Mouse (Mus musculus) A20 (cell line): Measurements from ENCODE around the gene Dot1l.
A peak's percentile ranks its signal among the peaks of the same experiment; 100 is the strongest.

Source experiments
- DNase-seq: peaks from one replicate; pipeline ENCODE4 v3.0.0-alpha.2; 2011; ENCODE audit warnings: low read depth, low spot score

Gene Dot1l

DNA sequence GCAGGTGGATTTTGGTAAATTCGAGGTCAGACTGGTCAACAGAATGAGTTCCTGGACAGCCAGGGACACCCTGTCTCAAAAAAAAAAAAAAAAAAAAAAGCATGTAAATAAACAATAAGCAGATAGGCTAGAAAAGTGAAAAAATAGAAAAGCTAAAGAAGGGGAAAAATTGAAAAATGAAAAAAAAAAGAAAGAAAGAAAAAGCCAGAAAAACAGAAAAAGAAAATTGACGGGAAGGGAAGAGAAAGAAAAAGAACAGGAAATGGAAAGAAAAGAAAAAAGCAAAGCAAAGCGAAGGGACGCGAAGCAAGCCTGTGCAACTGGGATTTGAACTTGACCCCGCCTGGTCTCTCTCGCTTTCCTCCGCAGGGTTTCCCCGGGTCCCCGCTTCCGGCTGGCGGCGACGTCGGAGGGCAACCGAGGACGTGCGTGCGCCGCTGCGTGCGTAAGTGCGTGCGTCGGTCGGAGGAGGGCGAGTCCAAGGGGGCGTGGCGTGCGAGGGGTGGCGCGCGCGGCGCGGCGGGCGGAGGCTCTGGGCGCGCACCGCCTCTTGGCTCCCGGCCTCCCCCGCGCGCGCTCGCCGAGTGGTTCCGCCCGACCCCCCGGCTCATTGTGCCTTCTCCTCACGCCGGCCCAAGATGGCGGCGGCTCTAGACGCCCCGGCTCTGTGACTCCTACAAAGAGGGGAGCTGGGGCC, at the start of gene Dot1l:
TSS of gene Dot1l (plus strand) at position 613 of the 697 bp plus-strand sequence.
- DNase-seq: peak; percentile 99

DNA sequence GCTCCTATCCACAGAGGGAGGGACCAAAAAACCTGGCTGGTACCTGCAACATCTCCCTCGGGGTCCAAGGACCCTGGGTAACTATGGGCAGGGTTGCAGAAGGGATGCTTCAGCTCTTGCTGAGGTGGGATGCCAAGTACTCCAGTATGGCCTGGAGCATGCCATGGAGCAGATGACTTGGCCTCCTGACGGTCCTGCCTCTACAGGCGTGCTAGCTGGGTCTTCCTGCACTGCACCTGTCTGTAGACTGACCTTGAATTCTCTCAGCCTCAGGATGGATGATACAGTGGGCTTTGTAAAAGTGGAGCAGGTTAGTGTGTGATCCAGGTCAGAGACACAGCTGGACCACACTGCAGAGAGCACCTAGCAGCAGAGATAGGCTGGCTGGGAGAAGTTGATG, 49.5 kb upstream of the Dot1l start:
- DNase-seq: no peak

DNA sequence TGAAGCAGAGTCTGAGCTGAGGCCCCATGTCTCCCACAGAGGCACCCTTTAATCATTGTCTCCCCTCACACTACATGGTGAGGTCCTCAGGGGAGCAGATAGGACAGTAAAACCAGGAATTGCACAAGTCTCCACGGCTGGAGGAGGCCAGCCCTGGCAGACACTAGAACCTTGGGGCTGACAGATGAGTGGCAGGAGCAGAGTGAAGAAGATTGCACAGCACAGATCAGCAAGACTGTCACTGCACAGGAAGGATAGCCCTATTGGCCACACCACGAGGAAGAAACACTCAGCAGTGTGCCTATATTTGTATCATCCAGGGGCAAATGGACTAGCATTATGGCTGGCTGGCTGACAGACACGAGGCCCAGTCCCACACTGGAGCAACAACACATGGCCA, 44.2 kb upstream of the Dot1l start:
- DNase-seq: no peak

DNA sequence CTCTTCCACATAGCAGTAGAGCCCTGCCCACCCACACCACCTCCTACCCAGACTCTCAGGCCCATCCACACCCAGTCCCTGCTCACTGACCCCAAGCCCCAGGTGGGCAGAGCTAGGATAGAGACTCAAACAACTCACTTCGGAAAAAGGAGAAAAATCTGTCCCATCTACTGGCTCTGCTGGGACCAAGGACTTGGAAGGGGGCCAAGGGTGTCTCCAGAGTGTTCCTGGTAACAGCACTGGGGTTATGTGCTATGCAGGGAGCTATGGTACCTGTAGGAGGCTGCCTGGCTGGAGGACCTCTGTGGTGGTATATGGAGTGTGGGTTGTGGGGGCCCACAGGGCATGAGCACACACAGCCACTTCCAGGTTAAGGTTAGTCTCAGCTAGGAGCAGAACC, 37.7 kb upstream of the Dot1l start:
- no peak for DNase-seq

DNA sequence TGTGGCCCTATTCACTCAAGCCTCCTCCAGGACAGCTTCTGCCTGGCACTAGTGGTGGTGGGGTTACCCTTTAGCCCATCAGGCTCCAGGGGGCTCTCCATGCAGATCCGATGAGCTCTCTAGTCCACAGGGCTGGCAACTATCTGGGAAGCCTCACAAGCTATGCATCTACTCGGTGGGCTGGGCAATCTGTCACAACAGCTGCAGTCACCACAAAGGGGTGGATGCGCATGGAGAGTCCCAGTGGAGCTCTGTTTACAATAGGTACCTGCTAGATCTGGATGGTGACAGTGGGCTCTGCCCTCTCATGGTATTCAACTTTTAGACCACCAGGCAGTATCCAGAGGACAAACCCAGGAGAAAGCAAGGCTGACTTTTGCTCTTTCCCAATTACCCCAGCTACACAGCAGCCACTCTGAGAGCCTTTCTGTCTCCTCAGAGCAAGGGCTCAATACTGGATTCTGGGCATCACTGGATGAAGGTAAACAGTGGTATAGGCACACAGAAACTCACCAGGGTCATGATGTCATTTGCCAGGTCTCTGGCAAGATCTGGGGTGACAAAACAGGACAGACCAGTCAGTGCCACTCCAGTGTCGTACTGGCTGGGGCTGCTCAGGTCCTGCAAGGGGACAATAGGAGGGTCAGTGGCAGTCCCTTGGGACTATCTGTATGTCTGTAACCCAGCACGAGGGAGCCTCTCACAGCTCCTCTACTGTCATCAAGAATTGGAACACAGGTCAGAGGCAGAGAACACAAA, 27.5 kb upstream of the Dot1l start:
- no peak for DNase-seq

DNA sequence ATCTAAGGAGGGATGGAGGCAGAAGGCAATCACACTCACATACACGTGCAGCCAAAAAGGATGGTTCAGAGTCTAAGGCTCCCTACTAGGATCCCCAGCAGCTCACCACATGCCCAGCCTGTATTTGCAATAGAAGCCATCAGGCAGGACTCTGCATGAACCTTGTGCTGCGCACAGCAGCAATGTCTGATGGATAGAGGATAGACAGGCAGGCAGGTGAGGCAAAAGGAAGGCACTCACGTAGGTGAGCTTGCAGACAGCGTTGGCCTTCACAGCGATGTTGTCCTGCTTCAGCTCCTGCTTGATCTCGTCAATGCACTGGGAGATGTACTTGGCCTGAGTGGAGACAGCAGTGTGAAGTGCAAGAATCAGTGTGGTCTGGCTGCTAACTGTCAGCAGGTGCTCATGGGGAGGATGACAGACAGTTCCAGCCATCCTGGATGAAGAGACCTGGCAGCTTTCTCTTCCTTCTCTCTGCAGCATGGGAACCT, 22.4 kb upstream of the Dot1l start:
- DNase-seq: no peak

DNA sequence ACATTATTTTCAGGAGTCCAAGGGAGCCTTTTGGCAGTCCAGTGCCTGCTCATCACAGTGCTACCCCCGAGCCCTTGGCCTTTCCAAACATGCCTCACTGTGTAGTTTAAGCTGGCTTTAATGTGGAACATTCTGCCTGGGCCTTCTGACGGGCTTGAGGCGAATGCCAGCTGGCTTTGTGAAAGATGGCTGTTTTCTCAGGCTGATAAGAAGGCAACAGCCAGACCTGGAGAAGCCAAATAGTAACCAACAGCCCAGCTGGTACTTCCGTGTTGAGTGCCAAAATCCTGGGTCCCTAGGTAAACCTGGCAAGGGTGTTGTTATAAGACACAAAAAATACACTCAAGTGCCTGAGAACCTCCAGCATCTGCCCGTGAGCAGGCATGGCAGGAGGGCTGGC, 18.3 kb upstream of the Dot1l start:
- DNase-seq: no peak

DNA sequence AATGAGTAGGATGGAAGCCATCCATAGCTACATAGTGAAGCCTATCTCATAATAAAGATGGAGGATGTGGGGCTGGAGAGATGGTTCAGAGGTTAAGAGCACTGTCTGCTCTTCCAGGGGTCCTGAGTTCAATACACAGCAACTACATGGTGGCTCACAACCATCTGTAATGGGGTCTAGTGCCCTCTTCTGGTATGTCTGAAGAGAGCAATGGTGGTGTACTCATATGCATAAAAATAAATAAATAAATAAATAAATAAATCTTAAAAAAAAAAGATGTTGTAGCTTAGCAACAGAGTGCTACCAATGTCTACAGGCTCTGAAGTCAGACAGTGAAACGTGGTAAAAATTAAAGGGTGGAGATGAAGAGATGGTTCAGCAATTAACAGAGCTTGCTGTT, 16.3 kb upstream of the Dot1l start:
- DNase-seq: peak; percentile 44

DNA sequence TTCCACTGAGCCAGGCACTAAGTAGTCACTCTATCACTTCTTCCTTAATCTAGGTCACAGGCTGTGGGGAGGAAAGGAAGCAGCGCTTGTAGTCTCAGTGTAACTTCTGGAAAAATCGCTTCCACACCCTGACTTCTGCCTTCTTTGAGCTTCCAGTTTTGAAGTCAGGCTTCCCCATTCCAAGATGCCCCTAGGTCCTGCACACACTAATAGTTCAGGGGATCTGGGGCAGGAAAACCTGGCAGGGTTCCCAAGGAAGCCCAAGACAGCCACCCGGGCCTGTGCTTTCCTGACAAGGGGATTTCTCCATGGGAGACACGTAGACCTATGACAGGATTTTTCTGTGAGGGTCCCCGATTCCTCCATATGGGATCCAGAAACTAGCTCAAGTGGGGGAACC, 13.9 kb upstream of the Dot1l start:
- DNase-seq: no peak

DNA sequence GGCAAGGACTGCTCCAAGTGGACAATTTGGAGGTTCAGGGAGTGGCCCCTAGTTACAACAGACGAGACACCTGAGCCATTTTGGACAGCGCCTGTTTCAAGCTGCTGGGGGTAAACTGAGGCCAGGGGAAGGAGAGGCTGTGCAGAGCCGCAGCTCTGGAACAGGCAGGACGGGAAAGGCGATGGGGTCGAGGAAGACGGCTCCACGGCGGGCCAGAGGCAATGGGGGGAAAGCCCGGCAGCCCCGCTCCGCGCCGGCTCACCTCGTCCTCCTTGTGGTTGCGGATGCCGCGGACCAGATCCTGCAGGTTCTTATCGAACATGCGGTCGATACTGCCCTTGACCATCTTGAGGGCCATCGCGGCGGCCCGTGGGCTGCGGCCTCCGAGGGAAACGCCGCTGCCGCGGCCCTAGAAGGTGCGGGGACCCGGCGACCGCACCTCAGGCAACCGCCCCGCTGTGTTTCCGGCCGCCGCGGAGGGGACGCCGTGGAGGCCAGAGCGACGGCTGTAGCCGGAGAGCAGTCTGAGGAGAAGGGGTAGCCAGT, 13.3 kb upstream of the Dot1l start:
- DNase-seq: peak; percentile 11

DNA sequence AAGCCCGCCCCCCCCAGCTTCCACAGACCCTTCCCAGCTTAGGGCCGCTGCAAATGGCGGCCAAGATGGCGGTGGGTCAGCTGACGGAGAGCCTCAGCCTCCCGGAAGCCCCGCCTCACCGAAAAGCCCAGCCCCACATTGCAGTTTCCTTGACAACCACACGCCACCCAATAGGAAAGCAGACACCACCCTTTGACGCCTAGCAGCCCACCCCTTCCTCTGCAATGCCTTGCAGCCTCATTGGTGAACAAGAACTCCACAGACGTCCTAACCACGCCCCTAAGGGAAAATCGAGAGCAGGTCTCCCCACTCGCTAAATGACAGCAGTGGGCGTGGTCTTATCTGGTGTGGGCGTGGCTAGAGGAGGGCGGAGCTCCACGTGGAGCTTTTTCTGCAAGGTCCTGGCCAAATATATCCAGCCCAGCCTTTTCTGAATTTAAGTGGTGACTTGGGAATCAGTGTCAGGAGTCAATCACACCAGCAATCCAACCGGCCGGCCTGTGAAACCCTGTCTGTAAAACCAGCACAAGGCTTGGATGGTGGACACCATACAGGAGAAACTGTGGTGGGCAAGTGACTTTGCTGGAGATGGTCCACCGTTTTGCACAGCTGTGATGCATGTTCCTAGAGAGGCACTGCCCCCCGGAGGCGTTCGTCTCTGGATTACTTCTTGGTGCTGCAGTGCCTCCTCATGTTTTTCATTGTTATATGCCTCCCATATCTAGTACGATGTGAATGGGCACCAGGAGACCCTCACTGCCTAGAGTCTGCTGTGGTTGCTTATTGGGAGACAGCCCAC, 12.6 kb upstream of the Dot1l start, which contains the start of gene Ap3d1:
TSS of gene Ap3d1 (minus strand) at position 85 of the 799 bp plus-strand sequence.
- peak; percentile 99 for DNase-seq

DNA sequence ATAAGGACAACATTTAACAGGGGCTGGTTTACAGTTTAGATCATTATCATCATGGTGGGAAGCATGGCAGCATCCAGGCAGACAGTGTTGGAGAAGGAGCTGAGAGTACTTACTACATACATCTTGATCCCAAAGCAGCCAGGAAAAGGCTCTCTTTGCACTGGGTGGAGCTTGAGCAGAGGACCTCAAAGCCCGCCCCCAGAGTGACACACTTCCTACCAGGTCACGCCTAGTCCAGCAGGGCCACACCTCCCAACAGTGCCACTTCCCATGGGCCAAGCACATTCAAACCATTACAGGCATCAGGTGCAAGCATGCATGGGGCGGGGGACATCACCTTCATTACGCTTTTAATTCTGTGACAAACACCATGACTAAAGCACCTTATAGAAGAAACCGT, 10.7 kb upstream of the Dot1l start:
- peak; percentile 85 for DNase-seq

DNA sequence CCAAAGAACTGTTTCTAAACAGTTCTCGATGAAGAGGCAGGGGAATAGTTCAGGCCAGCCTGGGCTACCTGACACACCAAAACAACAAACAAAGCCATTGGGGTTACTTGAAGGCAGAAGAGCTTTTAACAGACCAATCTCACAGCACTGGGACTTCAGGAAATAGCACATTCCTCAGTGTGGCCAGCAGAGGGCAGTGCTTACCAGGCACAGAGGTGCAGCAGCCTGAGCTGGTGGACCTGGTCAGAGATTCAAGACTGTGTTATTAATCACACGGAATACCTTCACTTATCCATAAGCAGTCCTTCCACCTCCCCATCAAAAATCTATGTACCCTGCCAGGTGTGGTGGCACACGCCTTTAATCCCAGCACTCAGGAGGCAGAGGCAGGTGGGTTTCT, 7.6 kb upstream of the Dot1l start:
- peak; percentile 76 for DNase-seq

DNA sequence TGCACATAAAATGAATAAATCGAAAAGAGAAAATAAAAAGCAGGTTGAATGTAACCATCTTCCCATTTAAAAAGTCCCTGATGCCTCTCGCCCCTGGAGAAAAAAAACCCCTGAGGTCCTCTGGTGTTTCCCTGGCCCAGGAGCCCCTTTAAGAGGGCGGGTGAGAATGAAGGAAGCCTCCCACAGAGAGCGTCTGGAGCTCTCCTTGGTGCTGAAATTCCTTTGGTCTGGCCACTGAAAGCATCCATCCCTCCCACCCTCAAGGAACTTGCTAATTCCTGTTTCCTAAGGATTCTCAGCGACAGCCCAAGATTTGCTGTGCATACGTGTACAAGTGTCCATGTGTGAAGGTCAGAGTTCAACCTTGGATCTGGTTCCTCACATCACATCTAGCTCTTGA, 6.4 kb upstream of the Dot1l start:
- DNase-seq: peak; percentile 51

DNA sequence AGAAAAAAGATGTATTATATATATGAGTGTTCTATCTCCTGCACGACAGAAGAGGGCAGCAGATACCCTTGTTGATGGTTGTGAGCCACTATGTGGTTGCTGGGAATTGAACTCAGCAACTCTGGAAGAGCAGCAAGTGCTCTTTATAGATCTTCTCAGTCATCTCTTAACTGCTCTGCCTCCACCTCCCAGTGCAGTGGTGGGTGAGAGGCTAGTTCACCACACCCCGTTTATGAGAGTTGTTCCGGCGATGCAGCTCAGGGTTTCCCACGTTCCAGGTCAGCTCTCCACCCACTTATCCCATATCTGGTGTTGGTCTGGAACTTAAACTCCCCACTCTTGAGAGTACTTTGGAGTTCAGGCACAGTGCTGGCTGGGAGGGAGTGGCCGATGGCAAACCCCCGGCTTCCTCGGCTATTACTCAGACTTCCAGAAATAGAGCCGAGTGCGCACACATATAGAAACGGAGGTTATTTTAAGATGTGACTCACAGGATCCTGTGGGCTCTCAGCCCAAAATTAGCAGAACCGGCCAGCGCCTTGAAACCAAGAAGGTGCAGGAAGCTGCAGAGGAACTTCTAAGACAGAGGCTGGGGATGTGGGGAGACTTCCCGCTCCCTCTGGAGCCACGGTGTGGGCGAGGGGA, 3.7 kb upstream of the Dot1l start:
- DNase-seq: peak; percentile 79

DNA sequence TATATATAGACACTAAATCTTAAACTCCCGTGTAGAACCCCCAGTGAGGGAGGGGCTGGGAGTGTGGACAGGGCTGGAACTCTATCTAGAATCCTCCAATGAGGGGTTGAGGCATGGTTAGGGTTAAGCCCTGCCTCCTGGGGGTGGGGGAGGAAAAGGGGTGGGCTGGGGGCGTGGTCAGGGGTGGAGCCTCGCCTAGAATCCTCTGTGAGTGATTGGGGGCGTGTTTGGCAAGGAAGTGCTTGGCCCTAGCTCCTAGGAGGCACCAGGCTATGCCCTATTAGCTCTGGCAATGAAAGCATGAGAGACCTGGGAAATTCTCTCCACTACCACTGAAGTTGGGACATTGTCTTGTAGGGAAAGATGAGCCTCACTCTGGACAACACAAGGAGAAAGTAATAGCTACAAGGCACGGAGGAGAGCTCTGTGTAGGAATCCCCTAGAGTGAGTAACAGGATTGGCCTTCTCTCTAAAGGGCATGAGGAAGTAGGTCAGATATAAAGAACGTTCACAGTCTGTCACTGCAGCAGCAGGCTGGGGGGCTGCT, 2.9 kb upstream of the Dot1l start:
- DNase-seq: peak; percentile 93

DNA sequence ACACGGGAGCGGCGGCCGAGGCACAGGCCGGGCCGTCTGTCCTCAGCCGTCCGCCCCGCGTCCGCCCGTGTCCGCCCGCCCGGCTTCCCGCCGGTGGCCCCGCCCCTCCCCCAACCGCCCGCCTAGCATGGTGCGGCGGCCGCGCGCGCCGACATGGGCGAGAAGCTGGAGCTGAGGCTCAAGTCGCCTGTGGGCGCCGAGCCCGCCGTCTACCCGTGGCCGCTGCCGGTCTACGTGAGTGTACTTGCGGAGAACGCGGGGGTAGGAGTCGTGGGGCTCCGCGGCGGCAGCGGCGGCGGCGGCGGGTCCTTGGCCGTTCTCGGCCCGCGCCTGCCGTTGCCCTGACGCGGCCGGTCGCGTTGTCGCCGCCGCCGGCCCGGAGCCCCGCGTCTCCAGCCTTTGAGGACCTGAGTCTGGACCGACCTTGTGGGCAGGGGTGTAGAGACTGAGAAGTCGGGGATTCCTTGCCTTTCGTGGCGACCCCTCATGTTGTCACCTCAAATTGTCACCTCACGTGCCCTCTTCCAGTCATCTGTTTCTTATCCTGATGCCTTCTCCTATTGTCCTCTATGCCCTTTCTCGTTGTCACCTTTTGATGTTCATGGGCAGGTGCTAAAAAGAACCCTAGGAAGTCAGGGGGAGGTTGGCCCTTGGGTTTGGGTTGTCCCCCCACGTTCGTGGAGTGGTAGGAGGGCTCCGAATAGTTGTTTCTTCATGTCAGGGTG, 447 bp downstream of the Dot1l start:
- DNase-seq: no peak

DNA sequence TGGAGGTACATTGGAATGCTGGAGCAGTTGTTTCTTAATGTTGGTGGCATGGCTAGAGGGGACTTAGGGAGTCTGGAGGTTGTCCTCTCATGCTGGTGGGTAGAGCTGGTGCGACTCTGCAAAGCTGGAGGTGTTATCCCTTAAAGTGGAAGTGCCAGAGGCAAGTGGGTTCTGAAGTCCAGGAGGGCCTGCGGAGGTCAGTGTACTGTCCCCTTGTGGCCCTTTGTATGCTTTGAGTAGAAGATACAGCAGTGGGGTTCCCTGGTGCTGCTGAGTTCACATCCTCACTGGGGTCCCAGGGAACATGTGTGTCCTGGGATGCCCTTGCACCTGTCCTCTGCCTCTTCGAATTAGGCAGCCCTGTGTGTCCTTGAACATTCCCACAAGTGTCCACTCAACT, 1.1 kb downstream of the Dot1l start:
- DNase-seq: peak; percentile 24

DNA sequence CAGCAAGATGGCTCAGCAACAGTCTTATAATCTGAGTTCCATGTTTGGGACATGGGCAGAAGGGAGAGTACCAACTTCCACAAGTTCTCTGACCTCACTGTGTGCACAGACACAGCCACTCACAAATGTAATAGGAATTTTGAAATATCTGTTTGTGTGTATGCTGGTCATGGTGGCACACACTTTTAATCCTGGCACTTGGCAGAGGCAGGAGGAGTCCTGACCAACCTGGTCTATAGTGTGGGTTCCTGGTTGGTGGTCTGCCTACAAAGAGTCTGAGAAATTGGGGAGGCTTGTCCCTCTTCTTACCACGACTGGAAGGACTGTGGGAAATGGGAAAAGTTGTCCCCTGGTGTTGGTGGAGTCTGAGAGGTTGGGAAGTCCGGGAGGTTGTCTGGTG, 1.5 kb downstream of the Dot1l start:
- DNase-seq: no peak

DNA sequence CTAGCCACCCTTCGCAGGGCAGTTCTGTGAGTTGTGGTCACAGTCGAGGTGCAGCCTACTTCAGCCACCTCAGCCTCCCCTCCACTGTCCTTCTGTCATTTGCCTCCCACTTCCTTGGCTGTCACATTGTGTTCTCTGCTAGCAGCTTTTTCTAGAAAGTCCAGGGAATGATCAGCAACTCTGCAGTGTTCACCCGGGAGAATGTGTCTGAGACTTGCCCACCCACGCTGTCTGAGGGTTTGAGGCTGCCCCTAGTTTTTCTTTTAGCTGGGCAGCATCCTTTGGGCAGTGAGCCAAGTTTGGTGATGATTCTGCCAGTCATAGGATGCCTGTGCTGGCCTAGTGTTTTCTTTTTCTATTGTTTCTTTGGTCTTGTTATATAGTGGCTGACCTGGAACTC, 2.0 kb downstream of the Dot1l start:
- peak; percentile 14 for DNase-seq
